Mouse (Mus musculus): ENCODE measurements around the gene Mslnl. TPM values are rescaled to one million over a fixed set of nuclear protein-coding genes. Genes with fewer than 3 reads are reported as not detected.

Mslnl gene
- polyA plus RNA-seq (2012; rRNA removed): not detected in 2 replicates

DNA sequence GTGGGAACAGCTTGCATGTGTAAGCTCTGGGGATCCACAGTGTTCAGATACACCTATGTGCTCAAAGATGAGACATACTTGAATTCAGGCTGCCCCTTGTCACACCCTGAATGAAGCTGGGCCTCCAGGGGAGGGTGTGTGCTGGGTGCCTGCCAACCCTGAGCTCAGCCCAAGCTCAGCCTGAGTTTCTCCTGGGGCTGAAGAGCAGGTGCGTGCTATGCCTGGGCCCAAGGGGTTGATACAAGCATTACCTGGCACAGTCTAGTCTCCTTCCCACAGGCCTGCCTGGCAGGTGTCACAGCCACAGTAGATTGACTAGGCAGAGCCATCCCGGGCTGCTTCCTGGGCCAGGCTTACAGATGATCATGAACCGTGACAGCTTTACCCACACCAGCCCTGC is at the start of gene Mslnl:
Gene Mslnl, plus strand, starts transcription at position 298 of the 400 bp plus-strand sequence.

DNA sequence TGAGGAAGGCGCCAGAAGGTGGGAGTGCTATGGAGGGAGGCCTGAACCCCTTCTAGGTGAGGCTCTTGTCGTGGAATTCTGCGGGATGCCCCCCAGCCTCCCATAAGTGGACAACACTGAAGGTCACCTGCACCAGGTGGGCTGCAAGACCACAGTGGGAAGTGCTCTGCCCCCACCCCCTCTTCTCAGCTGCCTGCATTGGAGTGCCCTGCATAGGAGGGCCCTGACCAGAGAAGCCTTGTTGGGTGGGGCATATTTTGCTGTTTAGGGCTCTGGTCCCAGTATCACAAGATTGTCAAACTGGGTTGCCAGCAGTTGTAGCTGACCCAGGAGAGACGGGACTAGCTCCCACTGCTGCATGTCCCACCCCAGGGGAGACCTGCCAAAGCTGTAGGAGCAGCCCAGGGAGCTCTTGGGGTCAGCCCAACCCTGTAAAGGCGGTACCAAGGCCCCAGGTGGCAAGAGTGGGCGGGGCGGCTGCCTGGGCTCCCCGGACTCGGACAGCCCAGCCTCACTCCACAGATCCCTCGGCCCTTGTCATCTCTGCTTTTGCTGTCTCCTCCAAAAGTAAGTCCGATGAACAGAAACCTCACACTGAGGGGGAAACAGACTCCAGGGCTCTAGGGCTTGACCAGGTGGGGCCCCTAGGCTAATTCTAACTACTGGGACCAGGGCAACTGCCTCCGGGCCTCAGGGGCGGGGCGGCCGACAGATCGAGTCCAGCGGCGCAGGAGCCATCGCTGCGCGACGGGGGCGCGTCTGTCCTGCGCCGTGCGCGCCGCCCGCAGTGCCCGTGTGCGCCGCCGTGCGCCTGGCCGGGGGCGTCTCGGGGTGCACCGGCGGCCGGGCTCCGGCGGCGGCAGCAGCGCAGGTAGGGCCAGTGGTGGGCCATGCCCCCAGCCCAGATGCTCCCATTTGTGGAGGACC is 18.9 kb upstream of the Mslnl start, which contains the start of gene Gng13:
Gene Gng13, plus strand, starts transcription at position 461 of the 927 bp plus-strand sequence.

GRCm38 (mm10) chr17:25727265-25728008 is 8.4 kb upstream of the Mslnl start, which contains the start of the genes Chtf18 and Rpusd1:
Chtf18 (minus strand) TSS chr17:25727419.
Rpusd1 (plus strand) TSS chr17:25727670.

GRCm38 (mm10) chr17:25754241-25754640 is 18.4 kb downstream of the Mslnl start, which contains the start of gene Msln:
Msln (minus strand) TSS chr17:25754378.

GRCm38 (mm10) chr17:25773549-25774120 is 37.8 kb downstream of the Mslnl start, which contains the start of gene Narfl:
Narfl (plus strand) TSS chr17:25773776.

DNA sequence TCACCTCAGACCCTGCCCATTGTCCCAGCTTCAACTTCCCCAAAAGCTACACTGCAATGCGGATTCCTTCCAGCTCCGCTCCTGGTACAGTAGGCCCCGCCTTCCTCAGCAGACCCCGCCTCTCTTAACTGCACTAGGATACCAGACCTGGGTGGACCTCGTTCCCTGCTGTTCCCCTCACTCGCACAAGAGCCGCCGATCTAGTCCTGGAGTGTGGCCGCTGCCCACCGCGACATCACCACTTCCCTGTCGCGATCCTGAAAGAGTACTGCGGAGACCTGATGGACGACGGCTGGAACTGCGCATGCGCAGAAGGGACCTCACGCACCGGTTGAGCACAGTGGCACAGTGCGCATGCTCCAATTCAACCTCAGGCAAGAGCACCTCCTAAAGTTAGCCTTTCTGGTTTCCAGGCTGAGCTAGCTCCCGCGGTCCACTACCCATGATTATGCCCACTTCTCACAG is 49.5 kb downstream of the Mslnl start, which contains the start of gene Haghl:
Gene Haghl, minus strand, starts transcription at position 393 of the 465 bp plus-strand sequence.

GRCm38 (mm10) chr17:25786280-25786679 is 50.4 kb downstream of the Mslnl start, which contains the start of gene Ccdc78:
Ccdc78 (plus strand) TSS chr17:25786580.

DNA sequence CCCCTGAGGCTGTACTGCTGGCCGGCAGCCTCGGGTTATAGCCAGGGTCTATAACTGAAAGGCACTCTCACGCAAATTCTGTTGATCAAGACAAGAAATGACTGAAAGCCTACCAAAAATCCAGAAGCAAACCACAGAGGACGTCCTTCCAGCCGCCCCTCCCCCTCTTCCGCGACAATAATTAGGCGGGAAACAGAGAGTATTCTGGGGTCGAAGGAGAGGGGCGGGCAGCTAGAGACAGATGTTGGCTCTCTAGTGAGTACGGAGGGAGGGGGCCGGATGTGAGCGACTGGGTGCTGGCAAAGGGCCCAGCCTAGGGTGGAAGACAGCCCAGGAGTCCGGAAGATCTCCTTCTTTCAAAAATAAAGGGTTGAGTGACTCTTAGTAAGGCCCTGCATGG is 56.8 kb downstream of the Mslnl start, which contains the start of gene Fam173a:
Gene Fam173a, minus strand, starts transcription at position 287 of the 400 bp plus-strand sequence.

DNA sequence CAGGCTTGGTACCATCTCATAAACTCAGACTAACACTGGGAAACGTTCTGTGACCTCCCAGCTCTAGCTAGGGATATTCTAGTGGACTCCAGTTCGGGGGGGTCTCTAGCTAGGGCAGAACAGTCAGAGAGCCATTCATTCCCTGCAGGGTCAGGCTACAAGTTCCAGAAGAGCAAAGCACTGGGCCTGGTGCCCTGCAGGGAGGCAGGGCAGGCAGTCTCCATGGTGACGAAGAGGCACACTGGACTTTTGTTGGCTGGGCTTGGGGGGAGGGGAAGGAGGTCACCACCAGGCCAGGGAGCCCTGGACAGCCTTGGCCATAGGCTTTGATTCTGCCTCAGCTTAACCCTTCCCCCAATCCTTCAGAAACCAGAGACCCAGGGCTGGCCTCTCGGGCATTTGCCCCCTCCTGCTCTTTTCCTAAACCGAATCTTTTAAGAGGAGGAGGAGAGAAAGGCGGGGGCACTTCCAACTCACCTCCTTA is 59.8 kb downstream of the Mslnl start, which contains the start of gene AC134908.4:
Gene AC134908.4, minus strand, starts transcription at position 51 of the 484 bp plus-strand sequence.

DNA sequence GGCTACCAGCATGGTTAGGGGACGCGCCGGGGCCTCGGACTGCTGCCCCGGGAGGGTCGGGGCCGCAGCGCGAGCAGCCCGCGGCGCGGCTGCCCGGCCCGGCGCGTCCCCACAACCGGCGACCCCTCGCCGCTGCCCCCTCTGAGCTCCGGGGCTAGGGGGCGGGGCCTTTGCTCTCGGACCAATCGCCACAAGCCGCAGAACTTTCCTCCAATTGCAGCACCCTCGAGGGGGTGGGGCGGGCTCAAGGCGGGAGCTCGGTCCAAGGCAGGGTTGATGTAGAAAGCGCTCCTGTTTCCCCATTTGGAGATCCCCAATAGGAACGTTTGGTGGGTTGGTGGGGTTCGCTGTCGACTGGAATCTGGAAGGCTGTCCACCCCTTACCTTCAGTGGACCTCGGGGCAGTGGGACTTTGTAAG is 61.1 kb downstream of the Mslnl start, which contains the start of gene Metrn:
Gene Metrn, minus strand, starts transcription at position 186 of the 419 bp plus-strand sequence.

Other genes with a start within 250 kb of the Mslnl start
- gene Sstr5, start 238.8 kb upstream of the Mslnl start, polyA plus RNA-seq (2012; rRNA removed): not detected in 2 replicates
- gene Sox8, start 165.4 kb upstream of the Mslnl start, polyA plus RNA-seq (2012; rRNA removed): 0.02 and 0.05 TPM in 2 replicates
- gene Lmf1, start 157.0 kb upstream of the Mslnl start, polyA plus RNA-seq (2012; rRNA removed): 5.2 and 6.2 TPM in 2 replicates
- gene Gng13, start 18.9 kb upstream of the Mslnl start, polyA plus RNA-seq (2012; rRNA removed): 0.05 TPM in 1 of 2 replicates, not detected in the other
- gene Chtf18, start 8.6 kb upstream of the Mslnl start, polyA plus RNA-seq (2012; rRNA removed): 5.2 and 6.8 TPM in 2 replicates
- gene Rpusd1, start 8.4 kb upstream of the Mslnl start, polyA plus RNA-seq (2012; rRNA removed): 7.9 and 8.1 TPM in 2 replicates
- 8.0 and 9.1 TPM in 2 replicates for gene Msln, start 18.3 kb downstream of the Mslnl start, polyA plus RNA-seq (2012; rRNA removed)
- gene Narfl, start 37.7 kb downstream of the Mslnl start, polyA plus RNA-seq (2012; rRNA removed): 10.9 and 12.1 TPM in 2 replicates
- gene Haghl, start 49.6 kb downstream of the Mslnl start, polyA plus RNA-seq (2012; rRNA removed): 7.7 and 9.7 TPM in 2 replicates
- 0.01 and 0.02 TPM in 2 replicates for gene Ccdc78, start 50.5 kb downstream of the Mslnl start, polyA plus RNA-seq (2012; rRNA removed)
- gene Fam173a, start 56.9 kb downstream of the Mslnl start, polyA plus RNA-seq (2012; rRNA removed): 45.0 and 49.0 TPM in 2 replicates
- not detected in 2 replicates for gene AC134908.4, start 59.6 kb downstream of the Mslnl start, polyA plus RNA-seq (2012; rRNA removed)
- gene Metrn, start 61.1 kb downstream of the Mslnl start, polyA plus RNA-seq (2012; rRNA removed): 13.1 and 16.2 TPM in 2 replicates
- 0.08 TPM in 2 replicates for gene Fbxl16, start 73.0 kb downstream of the Mslnl start, polyA plus RNA-seq (2012; rRNA removed)
- gene Wdr24, start 87.6 kb downstream of the Mslnl start, polyA plus RNA-seq (2012; rRNA removed): 14.1 and 15.5 TPM in 2 replicates
- 22.4 and 24.2 TPM in 2 replicates for gene Jmjd8, start 92.8 kb downstream of the Mslnl start, polyA plus RNA-seq (2012; rRNA removed)
- gene Stub1, start 97.4 kb downstream of the Mslnl start, polyA plus RNA-seq (2012; rRNA removed): 82.1 and 92.4 TPM in 2 replicates
- gene Rhbdl1, start 101.3 kb downstream of the Mslnl start, polyA plus RNA-seq (2012; rRNA removed): 1.3 and 2.0 TPM in 2 replicates
- 2.9 and 3.8 TPM in 2 replicates for gene Gm20683, start 105.7 kb downstream of the Mslnl start, polyA plus RNA-seq (2012; rRNA removed)
- 28.3 and 35.9 TPM in 2 replicates for gene Rhot2, start 108.8 kb downstream of the Mslnl start, polyA plus RNA-seq (2012; rRNA removed)
- gene Wdr90, start 125.5 kb downstream of the Mslnl start, polyA plus RNA-seq (2012; rRNA removed): 8.8 and 9.9 TPM in 2 replicates
- 34.5 and 45.2 TPM in 2 replicates for gene Mcrip2, start 132.7 kb downstream of the Mslnl start, polyA plus RNA-seq (2012; rRNA removed)
- gene Mettl26, start 139.0 kb downstream of the Mslnl start, polyA plus RNA-seq (2012; rRNA removed): 61.8 and 63.8 TPM in 2 replicates
- 0.13 and 0.16 TPM in 2 replicates for gene Wfikkn1, start 144.8 kb downstream of the Mslnl start, polyA plus RNA-seq (2012; rRNA removed)
- gene Rab40c, start 183.7 kb downstream of the Mslnl start, polyA plus RNA-seq (2012; rRNA removed): 8.7 and 11.1 TPM in 2 replicates
- gene Pigq, start 208.9 kb downstream of the Mslnl start, polyA plus RNA-seq (2012; rRNA removed): 123 and 127 TPM in 2 replicates
- gene Nhlrc4, start 208.9 kb downstream of the Mslnl start, polyA plus RNA-seq (2012; rRNA removed): 2.6 and 3.4 TPM in 2 replicates
- 0.03 and 0.04 TPM in 2 replicates for gene A930017K11Rik, start 216.5 kb downstream of the Mslnl start, polyA plus RNA-seq (2012; rRNA removed)
- 5.2 and 6.5 TPM in 2 replicates for gene Capn15, start 249.8 kb downstream of the Mslnl start, polyA plus RNA-seq (2012; rRNA removed)